Mouse (Mus musculus) liver, adult 2 months (tissue): ENCODE data around the gene Hp1bp3.

Experiments used
- CTCF ChIP-seq: fragments of 200-500 bp; IDR thresholded peaks from 2 replicates; pipeline ENCODE4 v1.5.1; 2011; ENCODE audit warnings: low read depth, low read length, control low read depth
- POLR2A ChIP-seq: fragments of 200-500 bp; IDR thresholded peaks from 2 replicates; pipeline ENCODE4 v1.6.1; 2011; ENCODE audit warnings: low read length, control low read depth; ENCODE audit not compliant: insufficient read depth; ENCODE audit errors: extremely low read depth

- TF ChIP-seq CTCF, result no peak
- TF ChIP-seq POLR2A, result no peak
These were observed 36.7 kb upstream of the Hp1bp3 start for GRCm38 (mm10) chr4:138179391-138179790.
